Mouse (Mus musculus) adrenal gland, adult 2 months (tissue): ENCODE results near the gene Kcnt1. TPM values are rescaled to one million over a fixed set of nuclear protein-coding genes. Genes with fewer than 3 reads are reported as not detected.
A peak's percentile ranks its signal among the peaks of the same experiment; 100 is the strongest.
"Not testable (repeated sequence)": the region's sequence is repeated elsewhere in the genome, so short reads cannot be mapped to it uniquely, and the experiment has no call there.

Experiments
- DNase-seq: peaks from one replicate; pipeline ENCODE4 v3.0.0; 2021
- long read RNA-seq: library from polyadenylated mRNA; stranded (forward); transcript quantifications from one replicate; pipeline ENCODE4 v2.0.0, GENCODE M21; 2021
- polyA plus RNA-seq: library from polyadenylated mRNA; depleted of rRNA; stranded (reverse); fragments of >200 nt; gene quantifications from 2 replicates; pipeline ENCODE4 v1.2.3, GENCODE M21; 2012; rRNA removed
- total RNA-seq, 2 experiments: library from RNA; stranded (reverse); gene quantifications; 2 replicates each; pipeline ENCODE4 v1.2.3; 2021

Gene Kcnt1
- total RNA-seq (1 to 10 TPM; 1.9 to 2.9 TPM), polyA plus RNA-seq (11.8 and 21.4 TPM in 2 replicates)
- long read RNA-seq, partial matches to known transcripts = 0 of 1 reads
- long read RNA-seq, other reads (novel, unspliced or antisense) = 1 of 1 reads

GRCm38 (mm10) chr2:25863337-25864131 lies at the start of gene Kcnt1:
Gene Kcnt1 (plus strand): TSS chr2:25863734.
- peak; percentile 73 for DNase-seq

GRCm38 (mm10) chr2:25815748-25816147 lies 47.8 kb upstream of the Kcnt1 start, which contains the start of gene Glt6d1:
Gene Glt6d1 (minus strand): TSS chr2:25815848.
- not testable (repeated sequence) for DNase-seq

GRCm38 (mm10) chr2:25822806-25823205 lies 40.7 kb upstream of the Kcnt1 start, which contains the start of gene Lcn9:
Gene Lcn9 (plus strand): TSS chr2:25823153.
- DNase-seq = no peak

GRCm38 (mm10) chr2:25824751-25825150 lies 38.8 kb upstream of the Kcnt1 start:
- no peak for DNase-seq

DNA sequence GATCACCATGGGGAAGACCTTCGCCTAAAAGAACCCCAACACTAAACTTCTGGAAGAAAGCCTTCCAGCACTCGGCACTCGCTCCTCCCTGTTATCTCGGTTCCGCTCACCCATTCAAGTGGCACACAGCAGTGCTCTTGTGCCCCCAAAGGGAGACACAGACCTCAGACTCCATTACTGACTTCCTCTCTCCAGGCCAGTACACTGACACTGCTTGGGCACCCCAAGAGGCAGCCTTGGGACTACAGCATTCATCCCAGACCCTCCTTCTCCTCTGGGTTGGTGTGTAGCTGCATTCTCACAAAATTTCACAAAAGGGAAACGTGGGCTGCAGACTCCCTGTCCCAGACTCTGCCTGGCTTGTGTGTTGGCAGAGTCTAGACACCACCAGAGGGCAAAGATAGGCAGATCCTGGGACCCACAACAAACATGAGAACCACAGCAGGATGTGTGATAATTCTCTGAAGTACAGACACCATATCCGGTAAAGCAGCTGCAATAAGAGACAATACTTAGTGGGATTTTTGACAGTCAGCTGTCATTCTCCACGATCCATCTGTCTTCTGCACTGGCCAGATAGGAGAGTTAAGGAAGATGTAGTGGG lies 35.1 kb upstream of the Kcnt1 start:
- DNase-seq = no peak

- no peak for DNase-seq
These were observed 32.7 kb upstream of the Kcnt1 start for GRCm38 (mm10) chr2:25830786-25831185.

DNA sequence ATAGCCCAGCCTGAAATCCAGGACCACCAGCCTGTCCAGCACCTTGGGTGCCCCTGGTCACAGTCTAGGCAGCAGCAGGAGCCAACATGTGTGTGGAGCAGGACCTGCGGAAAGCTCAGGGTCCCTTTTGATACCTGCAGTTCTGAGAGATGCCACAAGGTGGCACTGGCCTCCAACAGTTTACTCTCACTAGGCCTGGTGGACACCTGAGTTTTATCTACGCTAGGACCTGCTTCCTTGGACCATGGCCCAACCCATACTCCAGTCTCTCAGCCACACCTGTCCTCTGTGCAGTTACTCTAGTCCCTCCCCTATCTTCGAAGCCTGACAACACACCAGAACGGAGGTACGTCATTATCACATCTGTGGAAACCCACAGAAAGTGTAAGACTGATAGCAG lies 27.2 kb upstream of the Kcnt1 start:
- DNase-seq = peak; percentile 70

DNA sequence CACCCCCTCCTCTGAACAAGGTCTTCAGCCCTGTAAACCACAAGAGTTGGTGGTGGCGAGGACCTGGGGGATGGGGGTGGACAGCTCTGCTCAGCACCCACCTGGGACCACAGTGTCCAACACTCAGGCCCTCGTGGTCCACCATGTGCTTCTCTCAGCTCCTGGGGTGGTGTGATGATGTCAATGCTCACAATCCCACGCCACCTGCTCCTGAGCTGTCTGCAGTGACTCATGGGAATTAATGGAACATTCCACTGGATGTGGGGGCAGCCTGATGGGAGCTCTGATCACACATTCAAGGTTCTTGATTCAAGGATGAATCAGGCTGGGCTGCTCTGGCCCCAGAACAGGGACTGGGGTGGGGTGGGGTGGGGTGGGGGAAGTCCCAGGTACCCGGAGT lies 21.4 kb upstream of the Kcnt1 start:
- DNase-seq = peak; percentile 67

DNA sequence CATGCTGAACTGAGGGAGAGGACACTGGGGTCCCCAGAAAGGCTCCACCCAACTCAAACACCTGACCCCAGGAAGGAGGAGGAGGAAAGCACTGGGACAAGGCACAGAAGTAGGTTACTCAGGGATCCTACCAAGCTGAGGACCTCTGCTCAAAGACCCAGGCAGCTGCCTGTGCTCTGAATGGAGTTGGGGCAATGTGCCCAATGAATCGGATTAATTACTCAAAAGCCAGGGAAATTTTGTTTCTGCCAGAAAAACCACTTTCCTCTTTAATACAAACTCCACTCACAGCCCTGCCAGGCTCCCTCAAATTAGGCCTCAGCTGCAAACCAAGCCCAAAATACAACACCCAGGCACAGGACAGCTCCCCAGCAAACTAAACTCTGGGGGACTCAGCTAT lies 20.8 kb upstream of the Kcnt1 start:
- no peak for DNase-seq

DNA sequence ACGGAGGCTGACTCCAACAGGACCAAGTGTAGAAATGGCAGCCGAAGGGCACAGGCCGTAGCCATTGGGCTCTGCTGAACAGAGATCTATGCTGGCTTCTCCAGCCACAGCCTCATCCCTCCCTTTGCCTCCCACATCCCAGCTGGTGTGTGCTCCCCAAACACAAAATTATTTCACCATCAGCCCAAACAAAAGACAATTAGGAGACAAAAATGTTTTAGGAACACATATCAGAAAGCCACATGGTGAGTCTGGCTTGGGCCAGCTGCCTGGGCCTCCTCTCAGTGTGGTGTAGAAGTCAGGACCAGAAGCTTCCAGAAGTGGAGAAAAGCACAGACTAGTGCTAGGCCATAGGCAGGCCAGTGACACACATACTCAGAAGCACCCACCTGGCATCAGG lies 19.4 kb upstream of the Kcnt1 start:
- no peak for DNase-seq

DNA sequence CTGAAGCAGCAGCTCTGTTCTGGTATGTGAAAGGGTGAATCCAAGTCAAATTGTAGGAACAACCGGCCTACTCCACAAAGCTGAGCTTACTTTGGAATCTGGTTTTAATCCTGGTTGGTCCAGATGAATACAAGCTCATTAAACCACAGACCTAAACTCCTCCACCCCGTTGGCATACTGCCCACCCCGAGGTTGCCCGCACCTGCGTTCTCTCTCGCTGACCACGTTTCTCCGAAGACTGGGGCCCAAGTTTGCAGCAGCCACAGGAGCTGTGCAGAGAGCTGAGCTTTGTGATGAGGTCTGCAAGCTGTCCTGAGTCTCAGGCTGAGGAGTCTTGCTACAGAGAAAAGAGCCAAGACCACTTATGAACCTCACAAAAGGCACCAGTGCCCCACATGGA lies 17.0 kb upstream of the Kcnt1 start:
- no peak for DNase-seq

- DNase-seq = no peak
These were observed 16.3 kb upstream of the Kcnt1 start, which contains the start of gene Sohlh1 for GRCm38 (mm10) chr2:25847226-25847625. Gene Sohlh1 (minus strand): TSS chr2:25847248.

DNA sequence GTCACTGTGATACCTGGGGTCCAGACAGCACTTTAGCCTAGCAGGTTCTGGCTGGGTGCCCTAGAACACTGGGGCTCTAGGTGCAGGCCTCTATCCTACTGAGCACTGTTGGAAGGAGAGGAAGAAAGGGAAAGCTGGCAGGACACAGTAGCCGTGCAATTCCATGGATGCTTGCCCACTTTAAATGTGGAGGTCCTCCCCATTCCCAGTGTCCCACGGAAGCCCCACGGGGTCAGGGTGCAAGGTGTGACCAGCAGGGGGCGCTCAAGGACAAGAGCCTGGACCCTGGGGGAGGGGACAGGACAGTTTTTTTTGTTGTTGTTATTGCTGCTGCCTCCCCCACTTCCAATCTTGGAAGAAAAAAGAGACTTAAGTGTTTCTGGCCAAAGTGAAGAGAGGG lies 13.2 kb upstream of the Kcnt1 start:
- peak; percentile 58 for DNase-seq

- DNase-seq = peak; percentile 15
These were observed 10.9 kb upstream of the Kcnt1 start for GRCm38 (mm10) chr2:25852626-25853025.

- DNase-seq = no peak
These were observed 9.5 kb upstream of the Kcnt1 start for GRCm38 (mm10) chr2:25853998-25854397.

- no peak for DNase-seq
These were observed 3.6 kb upstream of the Kcnt1 start for GRCm38 (mm10) chr2:25859891-25860290.

GRCm38 (mm10) chr2:25862038-25862437 lies 1.5 kb upstream of the Kcnt1 start:
- no peak for DNase-seq

GRCm38 (mm10) chr2:25862696-25863270 lies 751 bp upstream of the Kcnt1 start:
- no peak for DNase-seq

- DNase-seq = peak; percentile 16
These were observed 696 bp downstream of the Kcnt1 start for GRCm38 (mm10) chr2:25864230-25864629.

GRCm38 (mm10) chr2:25865412-25865811 lies 1.9 kb downstream of the Kcnt1 start:
- DNase-seq = no peak

DNA sequence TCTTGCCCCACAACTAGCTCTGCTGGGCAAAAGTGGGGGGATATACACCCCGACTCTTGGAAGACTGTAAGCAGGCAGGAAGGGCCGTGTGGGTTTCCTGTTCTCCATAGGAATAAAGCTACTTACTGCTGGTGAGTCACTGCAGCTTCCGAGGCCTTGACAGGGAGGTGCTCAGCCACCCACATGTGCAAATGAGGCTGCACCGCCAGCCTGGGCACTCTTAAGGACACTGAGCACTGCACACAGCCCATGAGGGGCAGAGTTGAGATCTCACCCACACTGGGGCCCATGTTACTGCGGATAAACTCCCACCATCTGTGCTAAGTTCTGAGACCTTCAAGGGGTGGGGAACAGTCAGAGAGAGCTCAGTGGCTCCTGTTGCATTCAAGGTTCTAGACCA lies 3.1 kb downstream of the Kcnt1 start:
- DNase-seq = peak; percentile 64

DNA sequence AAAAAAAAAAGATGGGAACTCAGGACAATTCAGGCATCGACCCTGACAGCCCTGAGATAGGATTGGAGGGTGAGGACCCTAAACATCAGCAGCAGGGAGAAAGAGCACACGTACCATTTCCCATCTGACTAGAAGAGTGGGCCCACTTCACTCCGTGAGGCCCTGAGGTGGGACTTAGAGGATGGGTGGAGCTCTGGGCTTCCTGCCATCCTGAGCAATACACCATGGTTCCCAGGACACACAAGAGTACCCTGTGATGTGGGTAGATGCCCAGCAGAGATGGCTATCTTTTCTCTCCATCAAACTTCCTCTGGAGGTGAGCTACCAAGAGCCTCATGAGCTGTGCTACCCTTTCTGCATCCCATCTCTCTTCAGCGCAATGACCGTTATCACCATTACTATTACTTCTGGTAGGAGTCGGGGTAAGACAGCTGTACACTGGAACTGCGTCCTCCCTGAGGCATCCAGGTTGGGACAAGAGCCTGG lies 13.8 kb downstream of the Kcnt1 start:
- DNase-seq = no peak
